Mouse (Mus musculus) liver, embryonic 16.5 days (tissue): ENCODE measurements around the gene Gng7. TPM values are rescaled to one million over a fixed set of nuclear protein-coding genes. Genes with fewer than 3 reads are reported as not detected.

ENCODE experiments used
- ATAC-seq: fragments of 200-750 bp; cut with Nextera tagmentation; 2 replicates; pipeline ENCODE4 v1.8.0; 2017; ENCODE audit warnings: low read depth, mild to moderate bottlenecking, moderate number of reproducible peaks, moderate library complexity
- H3K27ac ChIP-seq: fragments of 300-500 bp; sonication (generic); 2 replicates; pipeline ENCODE4 v1.5.1; 2014; ENCODE audit warnings: mild to moderate bottlenecking, low read length
- H3K27me3 ChIP-seq: fragments of 300-500 bp; sonication (generic); 2 replicates; pipeline ENCODE4 v1.6.1; 2014; ENCODE audit warnings: low read depth, low read length, mixed read lengths; ENCODE audit not compliant: control insufficient read depth, insufficient read depth
- H3K36me3 ChIP-seq: fragments of 300-500 bp; sonication (generic); 2 replicates; pipeline ENCODE4 v1.6.1; 2014; ENCODE audit warnings: mild to moderate bottlenecking; ENCODE audit not compliant: control insufficient read depth, insufficient read depth
- H3K4me1 ChIP-seq: fragments of 300-500 bp; sonication (generic); 2 replicates; pipeline ENCODE4 v1.6.1; 2014; ENCODE audit warnings: low read depth, low read length, mixed read lengths; ENCODE audit not compliant: control insufficient read depth
- H3K4me2 ChIP-seq: fragments of 300-500 bp; sonication (generic); 2 replicates; pipeline ENCODE4 v1.6.1; 2014; ENCODE audit warnings: low read depth, low read length, mixed read lengths
- H3K4me3 ChIP-seq: fragments of 300-500 bp; sonication (generic); 2 replicates; pipeline ENCODE4 v1.5.1; 2014; ENCODE audit warnings: low read depth, mild to moderate bottlenecking, low read length
- H3K9ac ChIP-seq: fragments of 300-500 bp; sonication (generic); 2 replicates; pipeline ENCODE4 v1.6.1; 2014; ENCODE audit warnings: low read depth, low read length
- H3K9me3 ChIP-seq: fragments of 300-500 bp; sonication (generic); replicated peaks from 2 replicates; pipeline ENCODE4 v1.6.1; 2016; ENCODE audit warnings: low read length; ENCODE audit not compliant: control insufficient read depth
- WGBS: fragments of 180-500 bp; shearing (Covaris S2); extraction: QIAGEN DNeasy Blood & Tissue Kit; methylation state at CpG from one replicate; pipeline ENCODE4 v1.1.7; 2014; ENCODE audit not compliant: insufficient replicate concordance; 5-methylcytosine and 5-hydroxymethylcytosine counted together
- polyA plus RNA-seq: library from polyadenylated mRNA; unstranded; fragments of >200 nt; fragmentation: Nextera tagmentation; extraction: Ambion mirVana; gene quantifications from 2 replicates; pipeline ENCODE4 v1.2.1, GENCODE M21; 2015

The Gng7 gene
- polyA plus RNA-seq, 1 experiment from 2014 or later: 0.44 TPM

- no peak overlapping the region for H3K9ac ChIP-seq
These were observed 74.3 kb downstream of the Gng7 start for GRCm38 (mm10) chr10:80940320-80940987.

GRCm38 (mm10) chr10:80939671-80940070 lies 75.1 kb downstream of the Gng7 start:
- peaks cover 32% of the 10 kb centered on the region for H3K4me1 ChIP-seq

More at GRCm38 (mm10) chr10:80940320-80940987, 74.3 kb downstream of the Gng7 start:
- 26% methylated on average over 8 of the region's 8 CpGs for WGBS
- Histone ChIP-seq H3K27me3 (peaks cover 28% of the 10 kb centered on the region), H3K4me1 (peaks cover 32% of the 10 kb centered on the region), H3K4me2 (peak overlapping the region; percentile 75; the same call in 1 of the 2 replicates), H3K4me3 (no peak overlapping the region), H3K9me3 (no peaks in the 10 kb centered on the region), H3K27ac (no peak overlapping the region), H3K36me3 (no peaks in the 10 kb centered on the region)
- 0 out of 2 replicates have a peak, but pooled peaks have one; percentile 16 for ATAC-seq

GRCm38 (mm10) chr10:80938831-80939550 lies 75.8 kb downstream of the Gng7 start:
- H3K9me3 ChIP-seq: no peaks in the 10 kb centered on the region
- H3K36me3 ChIP-seq: no peaks in the 10 kb centered on the region
- peaks cover 36% of the 10 kb centered on the region for H3K27me3 ChIP-seq
- H3K4me1 ChIP-seq: peaks cover 32% of the 10 kb centered on the region
- H3K27ac ChIP-seq: no peak overlapping the region
- H3K4me3 ChIP-seq: no peak overlapping the region
- ATAC-seq: 0 out of 2 replicates have a peak, but pooled peaks have one; percentile 12
- H3K4me2 ChIP-seq: peak overlapping the region; percentile 75; the same call in 1 of the 2 replicates
- H3K9ac ChIP-seq: no peak overlapping the region
- WGBS: 18% methylated on average over 15 of the region's 15 CpGs

More at GRCm38 (mm10) chr10:80939671-80940070, 75.1 kb downstream of the Gng7 start:
- WGBS: 4% methylated on average over 28 of the region's 28 CpGs
- peak overlapping the region; percentile 49 for H3K4me3 ChIP-seq
- peak overlapping the region; percentile 75 for H3K4me2 ChIP-seq
- no peaks in the 10 kb centered on the region for H3K36me3 ChIP-seq
- H3K27me3 ChIP-seq: peaks cover 30% of the 10 kb centered on the region
- H3K9ac ChIP-seq: peak overlapping the region; percentile 17
- peak; percentile 47 for ATAC-seq
- no peaks in the 10 kb centered on the region for H3K9me3 ChIP-seq
- no peak overlapping the region for H3K27ac ChIP-seq

- H3K4me1 ChIP-seq: peaks cover 39% of the 10 kb centered on the region
- H3K4me2 ChIP-seq: no peak overlapping the region
These were observed 77.1 kb downstream of the Gng7 start for GRCm38 (mm10) chr10:80937646-80938045.

GRCm38 (mm10) chr10:80936810-80937164 lies 78.0 kb downstream of the Gng7 start:
- peaks cover 47% of the 10 kb centered on the region for H3K4me1 ChIP-seq
- no peaks in the 10 kb centered on the region for H3K9me3 ChIP-seq
- WGBS: 14% methylated on average over 6 of the region's 6 CpGs
- no peaks in the 10 kb centered on the region for H3K36me3 ChIP-seq
- no peak for ATAC-seq
- H3K4me2 ChIP-seq: peak overlapping the region; percentile 35; the same call in 1 of the 2 replicates
- peaks cover 58% of the 10 kb centered on the region for H3K27me3 ChIP-seq
- no peak overlapping the region for H3K9ac ChIP-seq
- no peak overlapping the region for H3K27ac ChIP-seq
- no peak overlapping the region for H3K4me3 ChIP-seq

More at GRCm38 (mm10) chr10:80937646-80938045, 77.1 kb downstream of the Gng7 start:
- no peak overlapping the region for H3K4me3 ChIP-seq
- no peak overlapping the region for H3K9ac ChIP-seq
- H3K9me3 ChIP-seq: no peaks in the 10 kb centered on the region
- ATAC-seq: no peak
- 24% methylated on average over 8 of the region's 8 CpGs for WGBS
- H3K27ac ChIP-seq: no peak overlapping the region
- H3K36me3 ChIP-seq: no peaks in the 10 kb centered on the region
- H3K27me3 ChIP-seq: peaks cover 49% of the 10 kb centered on the region

GRCm38 (mm10) chr10:80936135-80936809 lies 78.5 kb downstream of the Gng7 start:
- no peaks in the 10 kb centered on the region for H3K36me3 ChIP-seq
- no peak overlapping the region for H3K27ac ChIP-seq
- peaks cover 52% of the 10 kb centered on the region for H3K4me1 ChIP-seq
- H3K4me3 ChIP-seq: 0 out of 2 replicates have a peak overlapping the region, but pooled peaks have one; percentile 18
- peak; percentile 30; the same call in 1 of the 2 replicates for ATAC-seq
- H3K4me2 ChIP-seq: peak overlapping the region; percentile 35
- H3K9me3 ChIP-seq: no peaks in the 10 kb centered on the region
- H3K9ac ChIP-seq: no peak overlapping the region
- WGBS: 3% methylated on average over 37 of the region's 37 CpGs
- peaks cover 63% of the 10 kb centered on the region for H3K27me3 ChIP-seq

- Histone ChIP-seq H3K9me3 (no peaks in the 10 kb centered on the region), H3K27me3 (peaks cover 69% of the 10 kb centered on the region), H3K36me3 (no peaks in the 10 kb centered on the region), H3K4me3 (no peak overlapping the region), H3K4me1 (peaks cover 52% of the 10 kb centered on the region), H3K27ac (no peak overlapping the region), H3K9ac (no peak overlapping the region), H3K4me2 (no peak overlapping the region)
- ATAC-seq: no peak
- WGBS: 8% methylated on average over 17 of the region's 17 CpGs
These were observed 79.0 kb downstream of the Gng7 start for GRCm38 (mm10) chr10:80935698-80936097.

GRCm38 (mm10) chr10:80935241-80935640 lies 79.5 kb downstream of the Gng7 start:
- whole genome bisulfite sequencing: 9% methylated on average over 3 of the region's 3 CpGs
- peaks cover 73% of the 10 kb centered on the region for H3K27me3 ChIP-seq
- H3K27ac ChIP-seq: no peak overlapping the region
- H3K4me2 ChIP-seq: no peak overlapping the region
- no peaks in the 10 kb centered on the region for H3K9me3 ChIP-seq
- ATAC-seq: no peak
- H3K9ac ChIP-seq: no peak overlapping the region
- peaks cover 51% of the 10 kb centered on the region for H3K4me1 ChIP-seq
- no peaks in the 10 kb centered on the region for H3K36me3 ChIP-seq
- H3K4me3 ChIP-seq: no peak overlapping the region
